Mouse (Mus musculus): ENCODE results near the gene Mreg. TPM values are rescaled to one million over a fixed set of nuclear protein-coding genes. Genes with fewer than 3 reads are reported as not detected.
"Not testable (repeated sequence)": the region's sequence is repeated elsewhere in the genome, so short reads cannot be mapped to it uniquely, and the experiment has no call there.

Gene Mreg
- not detected in 2 replicates for polyA plus RNA-seq (2012; ENCODE audit: insufficient read depth, insufficient read length, missing spikeins)

- Histone ChIP-seq H3K27ac (ENCODE audit: insufficient read depth, low read depth, low read length) (no peak within 1 kb of the TSS), H3K4me1 (ENCODE audit: control insufficient read depth, insufficient read depth, low read length) (peaks cover 11% of the 10 kb centered on the region), H3K4me3 (ENCODE audit: insufficient read depth, low read length) (peak within 1 kb of the TSS; percentile 63)
- TF ChIP-seq POLR2A (IDR thresholded peaks at IDR 0.05; ENCODE audit: borderline replicate concordance, low read depth, low read length) (no peak), CTCF (IDR thresholded peaks at IDR 0.05; ENCODE audit: low read depth, low read length) (0 out of 2 replicates have a peak, but pooled peaks have one; percentile 20)
Measured at GRCm38 (mm10) chr1:72211701-72212699, at the start of gene Mreg. Gene Mreg (minus strand): TSS chr1:72212307.

GRCm38 (mm10) chr1:72256381-72257256 lies 44.5 kb upstream of the Mreg start:
- Histone ChIP-seq H3K4me3 (ENCODE audit: insufficient read depth, low read length) (no peak overlapping the region), H3K4me1 (ENCODE audit: control insufficient read depth, insufficient read depth, low read length) (peaks cover 18% of the 10 kb centered on the region; the same call in 1 of the 2 replicates), H3K27ac (ENCODE audit: insufficient read depth, low read depth, low read length) (no peak overlapping the region)
- TF ChIP-seq POLR2A (IDR thresholded peaks at IDR 0.05; ENCODE audit: borderline replicate concordance, low read depth, low read length), result no peak
- TF ChIP-seq CTCF (IDR thresholded peaks at IDR 0.05; ENCODE audit: low read depth, low read length), result no peak

GRCm38 (mm10) chr1:72255854-72256175 lies 43.7 kb upstream of the Mreg start:
- TF ChIP-seq POLR2A (IDR thresholded peaks at IDR 0.05; ENCODE audit: borderline replicate concordance, low read depth, low read length) (no peak), CTCF (IDR thresholded peaks at IDR 0.05; ENCODE audit: low read depth, low read length) (no peak)
- H3K27ac ChIP-seq (ENCODE audit: insufficient read depth, low read depth, low read length), result no peak overlapping the region
- H3K4me3 ChIP-seq (ENCODE audit: insufficient read depth, low read length), result no peak overlapping the region
- peaks cover 18% of the 10 kb centered on the region; the same call in 1 of the 2 replicates for H3K4me1 ChIP-seq (ENCODE audit: control insufficient read depth, insufficient read depth, low read length)

- TF ChIP-seq POLR2A (IDR thresholded peaks at IDR 0.05; ENCODE audit: borderline replicate concordance, low read depth, low read length) (no peak; the same call in 1 of the 2 replicates), CTCF (IDR thresholded peaks at IDR 0.05; ENCODE audit: low read depth, low read length) (no peak)
- Histone ChIP-seq H3K27ac (ENCODE audit: insufficient read depth, low read depth, low read length) (peak overlapping the region; percentile 94; the same call in 1 of the 2 replicates), H3K4me1 (ENCODE audit: control insufficient read depth, insufficient read depth, low read length) (peaks cover 18% of the 10 kb centered on the region; the same call in 1 of the 2 replicates), H3K4me3 (ENCODE audit: insufficient read depth, low read length) (peak overlapping the region; percentile 64)
Measured at GRCm38 (mm10) chr1:72255062-72255853, 43.2 kb upstream of the Mreg start.

GRCm38 (mm10) chr1:72254545-72255061 lies 42.5 kb upstream of the Mreg start:
- no peak for TF ChIP-seq POLR2A (IDR thresholded peaks at IDR 0.05; ENCODE audit: borderline replicate concordance, low read depth, low read length)
- TF ChIP-seq CTCF (IDR thresholded peaks at IDR 0.05; ENCODE audit: low read depth, low read length), result no peak
- Histone ChIP-seq H3K4me1 (ENCODE audit: control insufficient read depth, insufficient read depth, low read length) (peaks cover 18% of the 10 kb centered on the region; the same call in 1 of the 2 replicates), H3K4me3 (ENCODE audit: insufficient read depth, low read length) (peak overlapping the region; percentile 64), H3K27ac (ENCODE audit: insufficient read depth, low read depth, low read length) (peak overlapping the region; percentile 94)

GRCm38 (mm10) chr1:72253881-72254491 lies 41.9 kb upstream of the Mreg start:
- Histone ChIP-seq H3K4me3 (ENCODE audit: insufficient read depth, low read length) (peak overlapping the region; percentile 64), H3K4me1 (ENCODE audit: control insufficient read depth, insufficient read depth, low read length) (peaks cover 17% of the 10 kb centered on the region; the same call in 1 of the 2 replicates)
- TF ChIP-seq POLR2A (IDR thresholded peaks at IDR 0.05; ENCODE audit: borderline replicate concordance, low read depth, low read length), result no peak
- no peak for TF ChIP-seq CTCF (IDR thresholded peaks at IDR 0.05; ENCODE audit: low read depth, low read length)

GRCm38 (mm10) chr1:72251806-72252205 lies 39.7 kb upstream of the Mreg start:
- no peak overlapping the region for H3K27ac ChIP-seq (ENCODE audit: insufficient read depth, low read depth, low read length)
- TF ChIP-seq CTCF (IDR thresholded peaks at IDR 0.05; ENCODE audit: low read depth, low read length), result no peak
- no peak for TF ChIP-seq POLR2A (IDR thresholded peaks at IDR 0.05; ENCODE audit: borderline replicate concordance, low read depth, low read length)
- no peak overlapping the region for H3K4me3 ChIP-seq (ENCODE audit: insufficient read depth, low read length)
- H3K4me1 ChIP-seq (ENCODE audit: control insufficient read depth, insufficient read depth, low read length), result peaks cover 17% of the 10 kb centered on the region; the same call in 1 of the 2 replicates

More at GRCm38 (mm10) chr1:72253881-72254491, 41.9 kb upstream of the Mreg start:
- H3K27ac ChIP-seq (ENCODE audit: insufficient read depth, low read depth, low read length), result peak overlapping the region; percentile 32; the same call in 1 of the 2 replicates

GRCm38 (mm10) chr1:72248226-72248737 lies 36.2 kb upstream of the Mreg start:
- H3K27ac ChIP-seq (ENCODE audit: insufficient read depth, low read depth, low read length); H3K4me1 ChIP-seq (ENCODE audit: control insufficient read depth, insufficient read depth, low read length); H3K4me3 ChIP-seq (ENCODE audit: insufficient read depth, low read length): not testable (repeated sequence)
